Mouse (Mus musculus) heart, adult 2 months (tissue): ENCODE data around the gene Dyrk3. TPM values are rescaled to one million over a fixed set of nuclear protein-coding genes. Genes with fewer than 3 reads are reported as not detected.
"Not testable (repeated sequence)": the region's sequence is repeated elsewhere in the genome, so short reads cannot be mapped to it uniquely, and the experiment has no call there.

ENCODE experiments used
- DNase-seq, 2 experiments: peaks; one replicate each; pipeline ENCODE4 v3.0.0; 2021
- H3K27ac ChIP-seq: fragments of 200-600 bp; 2 replicates; pipeline ENCODE4 v1.8.1; 2022
- H3K27me3 ChIP-seq: fragments of 200-500 bp; 2 replicates; pipeline ENCODE4 v1.6.1; 2012; ENCODE audit warnings: mild to moderate bottlenecking, low read length, inconsistent platforms, mixed read lengths; ENCODE audit not compliant: control insufficient read depth, insufficient read depth
- H3K36me3 ChIP-seq: fragments of 200-500 bp; 2 replicates; pipeline ENCODE4 v1.6.1; 2012; ENCODE audit warnings: low read length, inconsistent platforms; ENCODE audit not compliant: control insufficient read depth, insufficient read depth
- H3K4me1 ChIP-seq: fragments of 200-500 bp; 2 replicates; pipeline ENCODE4 v1.6.1; 2011; ENCODE audit warnings: low read length; ENCODE audit not compliant: control insufficient read depth, insufficient read depth
- H3K4me3 ChIP-seq: fragments of 200-600 bp; 2 replicates; pipeline ENCODE4 v1.8.1; 2022
- H3K79me2 ChIP-seq: fragments of 200-500 bp; replicated peaks from 2 replicates; pipeline ENCODE4 v1.6.1; 2012; ENCODE audit warnings: mild to moderate bottlenecking, inconsistent platforms, low read length, moderate library complexity, mixed read lengths; ENCODE audit not compliant: control insufficient read depth, insufficient read depth
- H3K9ac ChIP-seq: fragments of 200-500 bp; 2 replicates; pipeline ENCODE4 v1.6.1; 2012; ENCODE audit warnings: low read depth, mild to moderate bottlenecking, control low read depth, inconsistent platforms, low read length, mixed read lengths
- CTCF ChIP-seq: fragments of 200-600 bp; IDR thresholded peaks from 2 replicates; pipeline ENCODE4 v1.8.1; 2022; ENCODE audit warnings: antibody characterized with exemption, mild to moderate bottlenecking, moderate library complexity
- EP300 ChIP-seq: fragments of 200-500 bp; IDR thresholded peaks from 2 replicates; pipeline ENCODE4 v1.6.1; 2011; ENCODE audit warnings: low read depth, low read length, control low read depth; ENCODE audit not compliant: insufficient read depth
- POLR2A ChIP-seq: fragments of 200-500 bp; IDR thresholded peaks from 2 replicates; pipeline ENCODE4 v1.6.1; 2011; ENCODE audit warnings: mild to moderate bottlenecking, low read depth, low read length, control low read depth; ENCODE audit not compliant: insufficient read depth
- WGBS: fragments of 180-500 bp; shearing (Covaris S2); methylation state at CpG from one replicate; pipeline ENCODE4 v1.1.7; 2018; 5-methylcytosine and 5-hydroxymethylcytosine counted together
- intact Hi-C: fragments of 180-260 bp; cut with DNase I; formaldehyde crosslinking; loops from one replicate; pipeline ENCODE4 v1.15.1; 2025
- polyA plus RNA-seq: library from polyadenylated mRNA; depleted of rRNA; stranded (reverse); fragments of >200 nt; gene quantifications from 2 replicates; pipeline ENCODE4 v1.2.3, GENCODE M21; 2012
- total RNA-seq, 2 experiments: library from RNA; stranded (reverse); gene quantifications; 2 replicates each; pipeline ENCODE4 v1.2.3; 2021

Dyrk3 gene
- total and polyA plus RNA-seq, 3 experiments = 0.16 to 0.70 (median 0.48) TPM

GRCm38 (mm10) chr1:131164427-131164826, 26.3 kb upstream of the Dyrk3 start:
- Histone ChIP-seq H3K27me3 (no peaks in the 10 kb centered on the region), H3K9ac (no peak overlapping the region), H3K4me3 (no peak overlapping the region), H3K79me2 (no peaks in the 10 kb centered on the region), H3K36me3 (0 out of 2 replicates have a peak, but pooled peaks cover 3% of the 10 kb centered on the region), H3K4me1 (peaks cover 2% of the 10 kb centered on the region; the same call in 1 of the 2 replicates), H3K27ac (no peak overlapping the region)
- intact Hi-C loops = no loop called here
- 51% methylated on average over 6 of the region's 6 CpGs for WGBS
- no peak for DNase-seq
- TF ChIP-seq CTCF (no peak), POLR2A (no peak), EP300 (no peak)

- Histone ChIP-seq H3K27ac (no peak overlapping the region), H3K36me3 (0 out of 2 replicates have a peak, but pooled peaks cover 3% of the 10 kb centered on the region), H3K4me3 (no peak overlapping the region), H3K79me2 (no peaks in the 10 kb centered on the region), H3K27me3 (no peaks in the 10 kb centered on the region), H3K4me1 (peaks cover 2% of the 10 kb centered on the region; the same call in 1 of the 2 replicates), H3K9ac (no peak overlapping the region)
- no peak for DNase-seq
- intact Hi-C loops = no loop called here
- TF ChIP-seq CTCF (no peak), EP300 (no peak), POLR2A (no peak)
- WGBS = 52% methylated on average over 11 of the region's 11 CpGs
Measured at GRCm38 (mm10) chr1:131161091-131161490, 23.0 kb upstream of the Dyrk3 start.

GRCm38 (mm10) chr1:131159573-131160327, 21.6 kb upstream of the Dyrk3 start:
- intact Hi-C loops = loop anchor here (10.0 kb wide), 1 partner anchor 285 kb away; no protein-coding TSS in a partner anchor
- H3K27ac ChIP-seq = not testable (repeated sequence)
- 76% methylated on average over 3 of the region's 3 CpGs for WGBS

GRCm38 (mm10) chr1:131155456-131155855, 17.3 kb upstream of the Dyrk3 start:
- 68% methylated on average over 2 of the region's 2 CpGs for WGBS
- Histone ChIP-seq H3K36me3 (peaks cover 3% of the 10 kb centered on the region), H3K27ac (no peak overlapping the region), H3K27me3 (no peaks in the 10 kb centered on the region), H3K4me1 (peaks cover 2% of the 10 kb centered on the region; the same call in 1 of the 2 replicates), H3K4me3 (no peak overlapping the region), H3K79me2 (no peaks in the 10 kb centered on the region), H3K9ac (no peak overlapping the region)
- DNase-seq = peak in 1 of 2 experiments; percentile 35
- TF ChIP-seq CTCF = peak; percentile 88
- TF ChIP-seq POLR2A = no peak
- TF ChIP-seq EP300 = 0 out of 2 replicates have a peak, but pooled peaks have one; percentile 24
- intact Hi-C loops = loop anchor here (1.0 to 10.0 kb wide), 2 partner anchors 39 to 281 kb away; no protein-coding TSS in a partner anchor

More at GRCm38 (mm10) chr1:131159573-131160327, 21.6 kb upstream of the Dyrk3 start:
- H3K9ac ChIP-seq, H3K4me1 ChIP-seq, DNase-seq, H3K27me3 ChIP-seq, H3K4me3 ChIP-seq, H3K36me3 ChIP-seq, H3K79me2 ChIP-seq: not testable (repeated sequence)

GRCm38 (mm10) chr1:131153018-131153629, 15.0 kb upstream of the Dyrk3 start, which contains the start of gene Eif2d:
Eif2d (plus strand) TSS chr1:131153181.
- TF ChIP-seq CTCF = no peak
- TF ChIP-seq POLR2A = peak; percentile 72; the same call in 1 of the 2 replicates
- peaks cover 3% of the 10 kb centered on the region for H3K36me3 ChIP-seq
- no peaks in the 10 kb centered on the region for H3K27me3 ChIP-seq
- peak within 1 kb of the TSS; percentile 82 for H3K9ac ChIP-seq
- peak; percentile 90 to 91 for DNase-seq
- peak within 1 kb of the TSS; percentile 67 for H3K4me3 ChIP-seq
- H3K79me2 ChIP-seq = no peaks in the 10 kb centered on the region
- peak within 1 kb of the TSS; percentile 52 for H3K27ac ChIP-seq
- intact Hi-C loops = loop anchor here (2.0 to 10.0 kb wide), 2 partner anchors 14 to 278 kb away; partner anchors contain the start of gene Dyrk3
- H3K4me1 ChIP-seq = peaks cover 2% of the 10 kb centered on the region; the same call in 1 of the 2 replicates
- WGBS = 1% methylated on average over 27 of the region's 27 CpGs

GRCm38 (mm10) chr1:131149496-131149895, 11.4 kb upstream of the Dyrk3 start:
- Histone ChIP-seq H3K79me2 (no peaks in the 10 kb centered on the region), H3K4me1 (peaks cover 2% of the 10 kb centered on the region; the same call in 1 of the 2 replicates), H3K4me3 (no peak overlapping the region), H3K9ac (no peak overlapping the region), H3K27ac (no peak overlapping the region), H3K36me3 (peaks cover 3% of the 10 kb centered on the region), H3K27me3 (no peaks in the 10 kb centered on the region)
- WGBS = 69% methylated on average over 1 of the region's 1 CpGs
- TF ChIP-seq POLR2A = no peak
- no peak for TF ChIP-seq EP300
- TF ChIP-seq CTCF = no peak
- intact Hi-C loops = no loop called here
- no peak for DNase-seq
